Mouse (Mus musculus): ENCODE data around the gene Git1. TPM values are rescaled to one million over a fixed set of nuclear protein-coding genes. Genes with fewer than 3 reads are reported as not detected.
"Not testable (repeated sequence)": the region's sequence is repeated elsewhere in the genome, so short reads cannot be mapped to it uniquely, and the experiment has no call there.

Git1 gene
- polyA plus RNA-seq, 1 experiment from 2014 or later, result 11.1 TPM

GRCm38 (mm10) chr11:77514832-77515636, 21.7 kb downstream of the Git1 start, which contains the start of gene Abhd15:
TSS of gene Abhd15 (plus strand) at chr11:77515121.
- peak within 1 kb of the TSS; percentile 70 for H3K9ac ChIP-seq
- H3K4me2 ChIP-seq, result peak within 1 kb of the TSS; percentile 98
- H3K27ac ChIP-seq, result no peak within 1 kb of the TSS
- peaks cover 45% of the 10 kb centered on the region for H3K27me3 ChIP-seq
- peaks cover 47% of the 10 kb centered on the region for H3K4me1 ChIP-seq
- H3K9me3 ChIP-seq, result no peaks in the 10 kb centered on the region
- ATAC-seq (ENCODE audit: insufficient number of reproducible peaks, insufficient read depth, low FRiP score, low TSS enrichment, low read depth), result no peak
- under 1% methylated on average over 72 of the region's 72 CpGs for WGBS
- 0 out of 2 replicates have a peak, but pooled peaks cover 3% of the 10 kb centered on the region for H3K36me3 ChIP-seq
- peak within 1 kb of the TSS; percentile 67 for H3K4me3 ChIP-seq

- H3K27ac ChIP-seq, result no peak within 1 kb of the TSS
- H3K4me3 ChIP-seq, result peak within 1 kb of the TSS; percentile 67
- H3K4me1 ChIP-seq, result peaks cover 55% of the 10 kb centered on the region
- no peaks in the 10 kb centered on the region for H3K36me3 ChIP-seq
- 5% methylated on average over 39 of the region's 39 CpGs for WGBS
- no peaks in the 10 kb centered on the region for H3K9me3 ChIP-seq
- peaks cover 45% of the 10 kb centered on the region for H3K27me3 ChIP-seq
- no peak for ATAC-seq (ENCODE audit: insufficient number of reproducible peaks, insufficient read depth, low FRiP score, low TSS enrichment, low read depth)
- H3K9ac ChIP-seq, result peak within 1 kb of the TSS; percentile 69
- H3K4me2 ChIP-seq, result peak within 1 kb of the TSS; percentile 98
Measured at GRCm38 (mm10) chr11:77515637-77516552, 22.5 kb downstream of the Git1 start, which contains the start of gene Trp53i13. TSS of gene Trp53i13 (minus strand) at chr11:77515980.

DNA sequence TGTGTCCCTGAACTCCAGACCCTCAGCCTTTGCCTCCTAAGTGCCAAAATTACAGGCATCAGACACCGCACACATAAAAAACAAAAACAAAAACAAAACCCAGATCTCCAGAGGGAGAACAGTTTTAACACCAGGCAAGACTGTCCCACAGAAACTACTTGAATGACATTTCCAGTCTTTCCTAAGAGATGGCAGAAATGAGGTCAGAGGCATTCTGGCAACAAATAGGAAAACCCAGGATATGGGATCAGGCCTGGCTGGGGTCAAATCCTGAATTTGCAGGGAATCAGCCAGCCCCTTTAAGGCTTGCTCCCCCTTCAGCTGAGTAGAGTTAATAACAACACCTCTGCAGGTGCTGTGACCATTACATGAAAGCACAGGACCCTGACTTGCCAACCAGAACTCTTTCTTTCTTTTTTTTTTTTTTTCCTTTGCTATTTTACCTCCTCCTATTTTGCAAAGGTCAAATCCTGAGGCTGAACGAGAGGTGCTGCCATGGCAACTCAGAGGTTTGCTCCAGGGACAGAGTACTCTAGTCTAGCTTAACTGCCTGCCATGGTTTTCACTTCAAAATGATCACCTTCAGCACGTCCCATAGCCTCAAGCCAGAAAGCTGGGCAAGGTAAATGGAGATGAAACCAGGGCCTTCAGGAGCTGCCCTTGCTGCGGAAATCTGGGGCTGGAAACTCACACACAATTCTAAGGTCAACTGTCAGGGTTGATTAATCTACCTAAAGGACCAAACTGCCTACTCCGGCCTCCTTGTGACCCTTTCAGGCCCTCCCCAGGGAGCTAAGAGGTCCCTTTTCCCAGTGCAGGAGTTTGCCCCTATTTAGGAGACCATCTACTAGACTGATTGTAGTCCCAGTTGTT, 23.4 kb downstream of the Git1 start:
- WGBS, result 49% methylated on average over 5 of the region's 5 CpGs
- no peaks in the 10 kb centered on the region for H3K36me3 ChIP-seq
- no peak overlapping the region for H3K4me2 ChIP-seq
- H3K9me3 ChIP-seq, result no peaks in the 10 kb centered on the region
- no peak overlapping the region for H3K4me3 ChIP-seq
- ATAC-seq (ENCODE audit: insufficient number of reproducible peaks, insufficient read depth, low FRiP score, low TSS enrichment, low read depth), result no peak
- peaks cover 45% of the 10 kb centered on the region for H3K27me3 ChIP-seq
- no peak overlapping the region for H3K27ac ChIP-seq
- no peak overlapping the region for H3K9ac ChIP-seq
- peaks cover 49% of the 10 kb centered on the region for H3K4me1 ChIP-seq

- no peak for ATAC-seq (ENCODE audit: insufficient number of reproducible peaks, insufficient read depth, low FRiP score, low TSS enrichment, low read depth)
- Histone ChIP-seq H3K4me1 (peaks cover 44% of the 10 kb centered on the region), H3K27me3 (peaks cover 45% of the 10 kb centered on the region), H3K4me2 (no peak overlapping the region), H3K27ac (no peak overlapping the region), H3K4me3 (no peak overlapping the region), H3K36me3 (no peaks in the 10 kb centered on the region), H3K9ac (no peak overlapping the region), H3K9me3 (no peaks in the 10 kb centered on the region)
- WGBS, result 79% methylated on average over 27 of the region's 27 CpGs
Measured at GRCm38 (mm10) chr11:77518051-77518798, 24.9 kb downstream of the Git1 start.

DNA sequence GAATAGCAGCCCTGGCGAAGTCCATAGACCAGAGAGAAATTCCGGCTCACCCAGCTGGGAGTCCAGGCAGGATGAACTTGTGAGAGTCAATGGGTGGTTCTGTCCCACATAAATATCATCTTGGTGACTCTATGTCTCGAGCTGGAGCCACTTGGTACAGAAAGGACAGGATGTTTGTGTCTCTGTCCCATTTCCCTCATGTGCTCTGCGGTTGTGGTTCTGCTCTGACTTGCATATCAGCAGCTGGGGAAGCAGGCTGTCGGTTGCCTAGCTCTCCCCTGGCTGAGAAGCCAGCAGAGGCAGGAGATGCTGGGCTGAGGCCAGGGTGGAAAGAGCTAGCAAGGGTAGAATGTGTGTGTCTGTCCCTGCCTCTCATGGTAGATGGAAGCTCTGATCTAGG, 25.7 kb downstream of the Git1 start, which contains the start of gene Gm10392:
Gene Gm10392, minus strand, starts transcription at position 156 of the 400 bp plus-strand sequence.
- 74% methylated on average over 5 of the region's 5 CpGs for WGBS
- Histone ChIP-seq H3K27me3 (peaks cover 44% of the 10 kb centered on the region), H3K27ac (peak within 1 kb of the TSS; percentile 58), H3K36me3 (no peaks in the 10 kb centered on the region), H3K4me2 (no peak within 1 kb of the TSS), H3K4me3 (no peak within 1 kb of the TSS), H3K4me1 (peaks cover 38% of the 10 kb centered on the region), H3K9me3 (no peaks in the 10 kb centered on the region), H3K9ac (no peak within 1 kb of the TSS)
- ATAC-seq (ENCODE audit: insufficient number of reproducible peaks, insufficient read depth, low FRiP score, low TSS enrichment, low read depth), result no peak

DNA sequence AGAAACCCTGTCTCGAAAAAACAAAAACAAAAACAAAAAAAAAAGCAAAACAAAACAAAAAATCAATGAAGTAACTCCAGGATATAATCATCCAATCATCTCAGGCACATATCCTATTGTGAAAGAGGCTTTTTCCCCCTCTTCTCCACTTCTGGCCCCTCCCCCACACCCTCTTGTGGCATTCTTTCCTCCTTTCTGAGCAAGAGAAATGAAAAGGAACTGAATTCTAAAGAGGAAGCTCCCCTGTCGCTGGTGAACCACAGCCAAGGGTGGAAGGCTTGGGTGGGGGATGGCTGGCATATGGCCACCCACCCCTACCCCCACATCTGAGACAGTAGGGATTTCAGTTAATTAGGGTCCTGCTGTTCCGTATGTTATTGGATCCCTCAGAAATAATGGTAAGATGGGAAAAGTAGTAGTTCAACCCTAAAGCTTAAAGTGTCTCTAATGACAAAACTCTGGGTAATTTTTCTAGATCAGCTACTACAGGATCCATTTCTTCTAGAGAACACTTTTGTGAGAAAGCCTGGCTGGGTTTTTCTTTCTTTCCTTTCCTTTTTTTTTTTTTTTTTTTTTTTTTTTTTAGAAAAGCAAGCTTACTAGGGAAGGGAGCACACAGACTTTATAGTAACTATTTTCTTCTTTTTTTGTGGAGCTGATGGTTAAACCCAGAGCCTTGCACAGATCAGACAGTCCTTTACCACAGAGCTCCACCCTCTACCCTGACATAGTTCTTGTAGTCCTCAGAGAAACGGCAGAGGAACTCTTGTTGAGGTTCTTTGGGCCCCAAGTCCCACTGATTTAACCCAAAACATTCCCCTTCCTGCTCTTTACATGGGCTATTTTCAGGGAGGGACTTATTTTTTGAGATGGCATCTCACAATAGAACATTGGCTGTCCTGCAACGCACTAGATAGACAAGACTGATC, 27.5 kb downstream of the Git1 start:
- no peak overlapping the region for H3K27ac ChIP-seq

DNA sequence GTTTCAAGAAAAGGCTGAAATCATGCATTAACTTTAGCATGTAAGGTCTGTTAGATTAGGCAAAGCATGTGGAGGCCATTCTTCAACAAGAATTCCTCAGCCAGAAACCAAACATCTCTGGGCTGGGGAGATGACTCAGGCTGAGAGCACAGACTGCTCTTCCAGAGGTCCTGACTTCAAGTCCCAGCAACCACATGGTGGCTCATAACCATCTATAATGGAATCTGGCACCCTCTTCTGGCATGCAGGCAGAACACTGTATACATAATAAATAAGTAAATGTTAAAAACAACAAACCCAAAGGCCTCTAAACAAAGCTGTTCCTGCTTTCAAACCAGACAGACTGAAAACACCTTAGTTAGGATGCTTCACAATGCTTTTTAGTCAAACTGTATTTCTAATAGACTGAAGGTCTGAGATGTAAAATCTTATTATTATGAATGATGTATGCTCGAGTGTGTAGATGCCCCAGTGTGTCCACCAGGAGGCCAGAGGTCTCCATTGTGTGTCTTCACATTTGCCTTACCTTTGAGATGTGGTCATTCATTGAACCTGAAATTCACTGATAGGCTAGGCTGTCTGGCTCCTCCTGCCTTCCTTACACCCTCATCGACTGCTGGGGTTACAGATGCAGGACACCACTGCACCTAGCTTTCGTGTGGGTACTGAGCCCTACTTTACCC, 32.6 kb downstream of the Git1 start:
- H3K36me3 ChIP-seq, result no peaks in the 10 kb centered on the region
- H3K9me3 ChIP-seq, result no peaks in the 10 kb centered on the region
- H3K27ac ChIP-seq, result no peak overlapping the region
- no peak overlapping the region for H3K4me2 ChIP-seq
- H3K27me3 ChIP-seq, result no peaks in the 10 kb centered on the region
- no peaks in the 10 kb centered on the region for H3K4me1 ChIP-seq
- no peak for ATAC-seq (ENCODE audit: insufficient number of reproducible peaks, insufficient read depth, low FRiP score, low TSS enrichment, low read depth)
- H3K9ac ChIP-seq, result no peak overlapping the region
- H3K4me3 ChIP-seq, result no peak overlapping the region
- 76% methylated on average over 3 of the region's 3 CpGs for WGBS

More for the DNA sequence above, 27.5 kb downstream of the Git1 start:
- Histone ChIP-seq H3K4me1 (peaks cover 20% of the 10 kb centered on the region), H3K4me3 (no peak overlapping the region), H3K36me3 (no peaks in the 10 kb centered on the region), H3K9me3 (no peaks in the 10 kb centered on the region), H3K4me2 (no peak overlapping the region; the same call in 1 of the 2 replicates), H3K9ac (no peak overlapping the region), H3K27me3 (peaks cover 26% of the 10 kb centered on the region)
- WGBS, result 40% methylated on average over 5 of the region's 5 CpGs
- ATAC-seq (ENCODE audit: insufficient number of reproducible peaks, insufficient read depth, low FRiP score, low TSS enrichment, low read depth), result no peak

DNA sequence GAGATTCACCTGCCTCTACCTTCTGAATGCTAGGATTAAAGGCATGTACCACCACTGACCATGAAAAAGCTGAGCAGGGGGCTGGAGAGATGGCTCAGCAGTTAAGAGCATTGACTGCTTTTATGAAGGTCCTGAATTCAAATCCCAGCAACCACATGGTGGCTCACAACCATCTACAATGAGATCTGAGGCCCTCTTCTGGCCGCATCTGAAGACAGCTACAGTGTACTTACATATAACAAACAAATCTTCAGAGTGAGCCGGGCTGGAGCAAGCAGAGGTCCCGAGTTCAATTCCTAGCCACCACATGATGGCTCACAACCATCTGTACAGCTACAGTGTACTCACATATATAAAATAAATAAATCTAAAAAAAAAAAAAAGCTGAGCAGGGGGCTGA, 35.1 kb downstream of the Git1 start:
- H3K4me2 ChIP-seq; H3K4me1 ChIP-seq; H3K9ac ChIP-seq; H3K27me3 ChIP-seq; H3K27ac ChIP-seq; H3K9me3 ChIP-seq; H3K4me3 ChIP-seq; ATAC-seq (ENCODE audit: insufficient number of reproducible peaks, insufficient read depth, low FRiP score, low TSS enrichment, low read depth); H3K36me3 ChIP-seq: not testable (repeated sequence)
- 81% methylated on average over 3 of the region's 3 CpGs for WGBS

GRCm38 (mm10) chr11:77529644-77530043, 36.3 kb downstream of the Git1 start:
- peaks cover 8% of the 10 kb centered on the region for H3K36me3 ChIP-seq
- H3K27ac ChIP-seq, result no peak overlapping the region
- no peak overlapping the region for H3K4me3 ChIP-seq
- H3K4me2 ChIP-seq, result no peak overlapping the region
- WGBS, result 83% methylated on average over 3 of the region's 3 CpGs
- no peak overlapping the region for H3K9ac ChIP-seq
- no peaks in the 10 kb centered on the region for H3K4me1 ChIP-seq
- no peaks in the 10 kb centered on the region for H3K27me3 ChIP-seq
- H3K9me3 ChIP-seq, result no peaks in the 10 kb centered on the region
- no peak for ATAC-seq (ENCODE audit: insufficient number of reproducible peaks, insufficient read depth, low FRiP score, low TSS enrichment, low read depth)

All from embryonic facial prominence, embryonic 13.5 days (tissue).